Mouse (Mus musculus) hindbrain, embryonic 12.5 days (tissue): Measurements from ENCODE around the gene Map2k6. TPM values are rescaled to one million over a fixed set of nuclear protein-coding genes. Genes with fewer than 3 reads are reported as not detected.
A peak's percentile ranks its signal among the peaks of the same experiment; 100 is the strongest.
"Not testable (repeated sequence)": the region's sequence is repeated elsewhere in the genome, so short reads cannot be mapped to it uniquely, and the experiment has no call there.

Source experiments
- ATAC-seq: fragments of 200-750 bp; cut with Nextera tagmentation; 2 replicates; pipeline ENCODE4 v1.8.0; 2017; ENCODE audit warnings: moderate TSS enrichment; ENCODE audit not compliant: low FRiP score
- H3K27ac ChIP-seq: fragments of 300-500 bp; sonication (generic); 2 replicates; pipeline ENCODE4 v1.5.1; 2016; ENCODE audit warnings: mild to moderate bottlenecking
- H3K27me3 ChIP-seq: fragments of 300-500 bp; sonication (generic); 2 replicates; pipeline ENCODE4 v1.6.1; 2016; ENCODE audit warnings: mild to moderate bottlenecking
- H3K36me3 ChIP-seq: fragments of 300-500 bp; sonication (generic); 2 replicates; pipeline ENCODE4 v1.6.1; 2016; ENCODE audit warnings: mild to moderate bottlenecking
- H3K4me1 ChIP-seq: fragments of 300-500 bp; sonication (generic); 2 replicates; pipeline ENCODE4 v1.6.1; 2016
- H3K4me2 ChIP-seq: fragments of 300-500 bp; sonication (generic); replicated peaks from 2 replicates; pipeline ENCODE4 v1.6.1; 2016; ENCODE audit warnings: mild to moderate bottlenecking
- H3K4me3 ChIP-seq: fragments of 300-500 bp; sonication (generic); 2 replicates; pipeline ENCODE4 v1.5.1; 2016; ENCODE audit warnings: mild to moderate bottlenecking
- H3K9ac ChIP-seq: fragments of 300-500 bp; sonication (generic); 2 replicates; pipeline ENCODE4 v1.6.1; 2016; ENCODE audit warnings: mild to moderate bottlenecking, moderate library complexity
- H3K9me3 ChIP-seq: fragments of 300-500 bp; sonication (generic); replicated peaks from 2 replicates; pipeline ENCODE4 v1.6.1; 2016; ENCODE audit warnings: mild to moderate bottlenecking
- WGBS: fragments of 180-500 bp; shearing (Covaris S2); methylation state at CpG from one replicate; pipeline ENCODE4 v1.1.7; 2016; 5-methylcytosine and 5-hydroxymethylcytosine counted together
- polyA plus RNA-seq: library from polyadenylated mRNA; unstranded; fragments of >200 nt; fragmentation: Nextera tagmentation; extraction: Ambion mirVana; gene quantifications from 2 replicates; pipeline ENCODE4 v1.2.1, GENCODE M21; 2016

The Map2k6 gene
- polyA plus RNA-seq, result 27.8 and 34.4 TPM in 2 replicates

DNA sequence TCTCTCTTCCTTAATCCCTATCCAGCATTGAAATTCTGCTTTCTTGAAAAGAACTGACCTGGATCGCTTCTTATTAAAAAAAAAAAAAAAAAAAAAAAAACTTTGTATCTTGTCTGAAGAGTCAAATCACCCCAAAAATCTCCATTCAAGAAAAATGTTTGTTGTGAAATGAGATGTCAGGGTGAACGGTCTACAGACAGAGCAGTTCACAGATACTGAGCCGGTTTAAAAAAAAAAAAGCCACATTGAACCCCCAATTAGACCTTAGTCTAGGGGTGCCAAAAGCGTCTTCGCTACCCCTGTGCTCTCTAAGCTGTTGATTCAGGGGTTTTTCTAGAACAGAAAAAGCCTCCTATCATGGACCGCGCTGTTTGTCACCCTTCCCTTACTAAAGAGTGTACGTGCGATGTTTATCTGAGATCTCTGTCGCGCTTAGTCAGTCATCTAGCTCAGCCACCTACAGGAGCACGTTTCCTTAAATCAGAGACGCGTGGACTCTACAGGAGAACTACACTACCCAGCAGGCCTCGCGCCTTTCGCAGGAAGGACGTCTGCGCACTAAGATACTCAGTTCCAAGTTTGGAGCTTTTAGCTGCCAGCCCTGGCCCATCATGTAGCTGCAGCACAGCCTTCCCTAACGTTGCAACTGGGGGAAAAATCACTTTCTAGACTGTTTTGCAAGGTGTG, at the start of gene Map2k6:
Gene Map2k6 (plus strand): TSS at position 570 of the 687 bp plus-strand sequence.
- no peaks in the 10 kb centered on the region for H3K36me3 ChIP-seq
- peak within 1 kb of the TSS; percentile 64 for H3K9ac ChIP-seq
- H3K27ac ChIP-seq, result no peak within 1 kb of the TSS
- H3K9me3 ChIP-seq, result no peaks in the 10 kb centered on the region
- H3K4me3 ChIP-seq, result peak within 1 kb of the TSS; percentile 57
- peaks cover 7% of the 10 kb centered on the region for H3K27me3 ChIP-seq
- peak within 1 kb of the TSS; percentile 63 for H3K4me2 ChIP-seq
- peak; percentile 88 for ATAC-seq
- H3K4me1 ChIP-seq, result peaks cover 38% of the 10 kb centered on the region
- WGBS, result 10% methylated on average over 20 of the region's 20 CpGs

DNA sequence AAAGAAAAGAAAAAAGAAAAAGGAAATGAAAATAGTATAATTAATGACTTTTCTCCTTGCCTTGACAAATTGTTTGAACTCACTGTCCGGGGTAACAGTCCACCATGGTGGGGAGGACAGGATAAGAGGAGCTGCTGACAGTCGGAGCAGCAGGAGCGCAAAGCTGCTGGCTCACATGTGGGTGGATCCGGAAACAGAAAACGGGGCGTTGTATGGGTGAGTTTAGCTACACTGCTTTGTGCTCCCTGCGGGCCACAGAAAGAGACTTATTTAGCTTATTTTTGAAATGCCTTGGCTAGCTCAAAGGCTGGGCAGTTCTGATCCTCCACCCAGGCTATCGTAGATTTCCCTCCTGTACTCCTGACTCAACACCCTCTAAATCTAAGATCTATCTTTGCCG, 44.7 kb upstream of the Map2k6 start:
- Histone ChIP-seq H3K4me3 (no peak overlapping the region), H3K27ac (no peak overlapping the region), H3K4me2 (no peak overlapping the region), H3K9ac (no peak overlapping the region), H3K36me3 (no peaks in the 10 kb centered on the region), H3K9me3 (no peaks in the 10 kb centered on the region), H3K27me3 (no peaks in the 10 kb centered on the region), H3K4me1 (no peaks in the 10 kb centered on the region)
- no peak for ATAC-seq
- WGBS, result 85% methylated on average over 9 of the region's 9 CpGs

GRCm38 (mm10) chr11:110355131-110355530, 43.8 kb upstream of the Map2k6 start:
- not testable (repeated sequence) for H3K9me3 ChIP-seq, H3K4me3 ChIP-seq, H3K27me3 ChIP-seq, H3K27ac ChIP-seq, H3K36me3 ChIP-seq, H3K4me1 ChIP-seq, H3K4me2 ChIP-seq, ATAC-seq, H3K9ac ChIP-seq
- 86% methylated on average over 9 of the region's 9 CpGs for WGBS

DNA sequence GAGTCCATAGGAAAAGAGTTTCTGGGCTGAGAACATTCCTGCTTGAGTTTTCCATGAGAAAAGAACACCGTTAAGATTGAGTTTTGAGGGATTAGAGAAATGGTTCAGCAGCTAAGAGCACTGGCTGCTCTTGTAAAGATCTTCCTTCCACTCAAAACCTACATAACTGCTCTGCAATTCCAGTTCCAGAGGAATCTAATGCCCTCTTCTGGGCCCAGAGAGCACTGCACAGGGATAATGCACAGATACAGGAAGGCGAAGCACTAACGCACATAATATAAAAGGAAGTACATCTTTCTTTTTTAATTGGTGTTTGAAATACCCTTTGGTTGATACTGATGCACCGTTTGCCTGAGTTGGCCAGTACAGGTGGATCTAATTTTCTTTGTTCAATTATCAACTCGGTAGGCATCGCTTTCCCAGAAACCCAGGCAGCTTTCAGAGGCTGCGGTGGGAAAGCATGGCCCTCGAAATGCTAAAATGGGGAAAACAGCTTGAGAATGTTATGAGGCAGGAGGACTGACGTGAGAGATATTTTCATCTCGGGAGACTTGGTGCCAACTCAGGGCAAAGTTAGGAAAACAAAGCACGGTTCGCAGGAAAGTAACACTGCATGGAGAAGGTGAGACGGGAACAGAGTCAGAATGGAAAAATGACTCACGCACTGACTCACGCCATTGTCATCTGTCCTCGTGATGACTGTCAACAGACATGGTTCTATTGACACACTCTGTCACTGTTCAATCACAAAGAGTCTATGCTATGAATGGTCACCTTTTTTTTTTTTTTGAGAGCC, 41.0 kb upstream of the Map2k6 start:
- Histone ChIP-seq H3K9me3 (peaks cover 7% of the 10 kb centered on the region; the same call in 1 of the 2 replicates), H3K4me1 (no peaks in the 10 kb centered on the region), H3K4me2 (no peak overlapping the region), H3K9ac (no peak overlapping the region), H3K27me3 (no peaks in the 10 kb centered on the region), H3K4me3 (no peak overlapping the region), H3K27ac (no peak overlapping the region), H3K36me3 (no peaks in the 10 kb centered on the region)
- ATAC-seq, result no peak
- WGBS, result 74% methylated on average over 16 of the region's 16 CpGs

GRCm38 (mm10) chr11:110365016-110365415, 33.9 kb upstream of the Map2k6 start:
- H3K4me3 ChIP-seq, result no peak overlapping the region
- no peak overlapping the region for H3K4me2 ChIP-seq
- 0 out of 2 replicates have a peak, but pooled peaks cover 4% of the 10 kb centered on the region for H3K4me1 ChIP-seq
- no peak overlapping the region for H3K9ac ChIP-seq
- H3K27me3 ChIP-seq, result peaks cover 3% of the 10 kb centered on the region; the same call in 1 of the 2 replicates
- no peak overlapping the region for H3K27ac ChIP-seq
- ATAC-seq, result no peak
- 0 out of 2 replicates have a peak, but pooled peaks cover under 1% of the 10 kb centered on the region for H3K9me3 ChIP-seq
- WGBS, result 69% methylated on average over 3 of the region's 3 CpGs
- H3K36me3 ChIP-seq, result no peaks in the 10 kb centered on the region

GRCm38 (mm10) chr11:110366902-110367301, 32.0 kb upstream of the Map2k6 start:
- H3K4me1 ChIP-seq, result 0 out of 2 replicates have a peak, but pooled peaks cover 4% of the 10 kb centered on the region
- no peak overlapping the region for H3K27ac ChIP-seq
- H3K4me3 ChIP-seq, result no peak overlapping the region
- no peaks in the 10 kb centered on the region for H3K9me3 ChIP-seq
- H3K9ac ChIP-seq, result no peak overlapping the region
- H3K27me3 ChIP-seq, result peaks cover 3% of the 10 kb centered on the region; the same call in 1 of the 2 replicates
- H3K36me3 ChIP-seq, result no peaks in the 10 kb centered on the region
- WGBS, result 78% methylated on average over 3 of the region's 3 CpGs
- H3K4me2 ChIP-seq, result no peak overlapping the region
- no peak for ATAC-seq

DNA sequence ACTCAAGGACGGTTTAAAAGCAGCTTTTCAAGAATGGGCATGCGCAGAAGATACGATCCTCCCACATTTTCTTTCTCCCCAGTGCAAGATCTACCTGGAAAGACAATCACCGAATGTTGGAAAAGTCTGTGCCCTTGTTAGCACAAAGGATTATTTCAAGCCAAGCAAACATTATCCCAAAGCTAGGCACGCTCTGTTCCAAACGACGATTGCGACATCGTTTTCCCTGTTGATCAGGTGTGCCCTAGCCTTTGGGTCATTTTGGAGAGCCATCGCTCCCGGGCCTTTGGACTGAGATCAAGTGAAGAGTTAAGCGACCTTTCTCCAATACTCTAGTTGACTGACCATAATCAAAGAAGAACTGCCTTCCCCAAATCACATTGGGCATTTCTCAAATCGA, 31.3 kb upstream of the Map2k6 start:
- Histone ChIP-seq H3K9me3 (no peaks in the 10 kb centered on the region), H3K4me2 (no peak overlapping the region), H3K9ac (no peak overlapping the region), H3K27ac (no peak overlapping the region), H3K27me3 (peaks cover 3% of the 10 kb centered on the region; the same call in 1 of the 2 replicates), H3K4me1 (0 out of 2 replicates have a peak, but pooled peaks cover 4% of the 10 kb centered on the region), H3K36me3 (no peaks in the 10 kb centered on the region), H3K4me3 (no peak overlapping the region)
- WGBS, result 91% methylated on average over 13 of the region's 13 CpGs
- ATAC-seq, result no peak

- 0 out of 2 replicates have a peak overlapping the region, but pooled peaks have one; percentile 13 for H3K4me2 ChIP-seq
- ATAC-seq, result no peak
- H3K36me3 ChIP-seq, result no peaks in the 10 kb centered on the region
- WGBS, result 21% methylated on average over 15 of the region's 15 CpGs
- no peak overlapping the region for H3K27ac ChIP-seq
- no peaks in the 10 kb centered on the region for H3K9me3 ChIP-seq
- H3K4me3 ChIP-seq, result no peak overlapping the region
- peaks cover 3% of the 10 kb centered on the region; the same call in 1 of the 2 replicates for H3K27me3 ChIP-seq
- 0 out of 2 replicates have a peak, but pooled peaks cover 4% of the 10 kb centered on the region for H3K4me1 ChIP-seq
- no peak overlapping the region for H3K9ac ChIP-seq
These were observed 29.5 kb upstream of the Map2k6 start for GRCm38 (mm10) chr11:110369312-110370019.

DNA sequence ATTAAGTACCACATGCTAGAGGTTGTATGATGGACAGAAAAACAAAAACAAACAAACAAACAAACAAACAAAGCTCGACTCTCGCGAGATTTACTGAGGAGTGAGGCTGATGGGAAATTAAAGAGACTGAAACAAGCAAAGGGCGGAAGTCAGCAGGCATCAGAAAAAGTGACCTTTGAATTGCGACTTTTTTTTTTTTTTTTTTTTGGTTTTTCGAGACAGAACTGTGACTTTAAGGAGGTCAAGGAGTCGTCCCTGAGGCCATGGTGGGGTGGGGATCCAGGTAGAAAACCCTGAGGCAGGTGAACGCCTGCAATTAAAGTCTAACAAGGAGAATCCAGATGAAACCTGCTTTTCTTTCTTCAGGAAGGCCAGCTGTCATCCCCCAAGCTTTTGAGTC, 27.1 kb upstream of the Map2k6 start:
- Histone ChIP-seq H3K9ac (no peak overlapping the region), H3K4me2 (no peak overlapping the region), H3K4me3 (no peak overlapping the region), H3K27ac (no peak overlapping the region), H3K27me3 (no peaks in the 10 kb centered on the region), H3K9me3 (no peaks in the 10 kb centered on the region), H3K36me3 (no peaks in the 10 kb centered on the region), H3K4me1 (0 out of 2 replicates have a peak, but pooled peaks cover 4% of the 10 kb centered on the region)
- ATAC-seq, result no peak
- 68% methylated on average over 8 of the region's 8 CpGs for WGBS

GRCm38 (mm10) chr11:110372266-110372954, 26.5 kb upstream of the Map2k6 start:
- no peak for ATAC-seq
- WGBS, result 78% methylated on average over 15 of the region's 15 CpGs
- Histone ChIP-seq H3K9me3 (no peaks in the 10 kb centered on the region), H3K4me3 (no peak overlapping the region), H3K4me1 (0 out of 2 replicates have a peak, but pooled peaks cover 4% of the 10 kb centered on the region), H3K4me2 (no peak overlapping the region), H3K36me3 (no peaks in the 10 kb centered on the region), H3K9ac (no peak overlapping the region), H3K27me3 (no peaks in the 10 kb centered on the region), H3K27ac (no peak overlapping the region)

- Histone ChIP-seq H3K4me2 (no peak overlapping the region), H3K27ac (no peak overlapping the region), H3K4me3 (no peak overlapping the region), H3K27me3 (no peaks in the 10 kb centered on the region), H3K9ac (no peak overlapping the region), H3K36me3 (no peaks in the 10 kb centered on the region), H3K9me3 (no peaks in the 10 kb centered on the region), H3K4me1 (0 out of 2 replicates have a peak, but pooled peaks cover 4% of the 10 kb centered on the region)
- 89% methylated on average over 9 of the region's 9 CpGs for WGBS
- no peak for ATAC-seq
These were observed 24.9 kb upstream of the Map2k6 start for GRCm38 (mm10) chr11:110374036-110374435.
